Mouse (Mus musculus) hindbrain, embryonic 12.5 days (tissue): Measurements from ENCODE around the gene Mslnl. TPM values are rescaled to one million over a fixed set of nuclear protein-coding genes. Genes with fewer than 3 reads are reported as not detected.

ENCODE experiments used
- ATAC-seq: fragments of 200-750 bp; cut with Nextera tagmentation; 2 replicates; pipeline ENCODE4 v1.8.0; 2017; ENCODE audit warnings: moderate TSS enrichment; ENCODE audit not compliant: low FRiP score
- H3K27ac ChIP-seq: fragments of 300-500 bp; sonication (generic); 2 replicates; pipeline ENCODE4 v1.5.1; 2016; ENCODE audit warnings: mild to moderate bottlenecking
- H3K27me3 ChIP-seq: fragments of 300-500 bp; sonication (generic); 2 replicates; pipeline ENCODE4 v1.6.1; 2016; ENCODE audit warnings: mild to moderate bottlenecking
- H3K36me3 ChIP-seq: fragments of 300-500 bp; sonication (generic); 2 replicates; pipeline ENCODE4 v1.6.1; 2016; ENCODE audit warnings: mild to moderate bottlenecking
- H3K4me1 ChIP-seq: fragments of 300-500 bp; sonication (generic); 2 replicates; pipeline ENCODE4 v1.6.1; 2016
- H3K4me2 ChIP-seq: fragments of 300-500 bp; sonication (generic); replicated peaks from 2 replicates; pipeline ENCODE4 v1.6.1; 2016; ENCODE audit warnings: mild to moderate bottlenecking
- H3K4me3 ChIP-seq: fragments of 300-500 bp; sonication (generic); 2 replicates; pipeline ENCODE4 v1.5.1; 2016; ENCODE audit warnings: mild to moderate bottlenecking
- H3K9ac ChIP-seq: fragments of 300-500 bp; sonication (generic); 2 replicates; pipeline ENCODE4 v1.6.1; 2016; ENCODE audit warnings: mild to moderate bottlenecking, moderate library complexity
- H3K9me3 ChIP-seq: fragments of 300-500 bp; sonication (generic); replicated peaks from 2 replicates; pipeline ENCODE4 v1.6.1; 2016; ENCODE audit warnings: mild to moderate bottlenecking
- WGBS: fragments of 180-500 bp; shearing (Covaris S2); methylation state at CpG from one replicate; pipeline ENCODE4 v1.1.7; 2016; 5-methylcytosine and 5-hydroxymethylcytosine counted together
- polyA plus RNA-seq: library from polyadenylated mRNA; unstranded; fragments of >200 nt; fragmentation: Nextera tagmentation; extraction: Ambion mirVana; gene quantifications from 2 replicates; pipeline ENCODE4 v1.2.1, GENCODE M21; 2016

The Mslnl gene
- not detected in 2 replicates for polyA plus RNA-seq

- Histone ChIP-seq H3K27ac (no peak within 1 kb of the TSS), H3K36me3 (no peaks in the 10 kb centered on the region), H3K4me2 (no peak within 1 kb of the TSS), H3K4me3 (no peak within 1 kb of the TSS), H3K27me3 (no peaks in the 10 kb centered on the region), H3K9me3 (no peaks in the 10 kb centered on the region), H3K9ac (no peak within 1 kb of the TSS), H3K4me1 (no peaks in the 10 kb centered on the region)
- ATAC-seq = no peak
- WGBS = 85% methylated on average over 3 of the region's 3 CpGs
Measured at GRCm38 (mm10) chr17:25735745-25736144, at the start of gene Mslnl. Gene Mslnl (plus strand): TSS chr17:25736042.

- no peaks in the 10 kb centered on the region for H3K9me3 ChIP-seq
- ATAC-seq = no peak
- H3K4me3 ChIP-seq = no peak overlapping the region
- H3K36me3 ChIP-seq = no peaks in the 10 kb centered on the region
- H3K27me3 ChIP-seq = no peaks in the 10 kb centered on the region; the same call in 1 of the 2 replicates
- WGBS = 44% methylated on average over 7 of the region's 7 CpGs
- no peaks in the 10 kb centered on the region; the same call in 1 of the 2 replicates for H3K4me1 ChIP-seq
- H3K4me2 ChIP-seq = no peak overlapping the region
- no peak overlapping the region for H3K9ac ChIP-seq
- H3K27ac ChIP-seq = no peak overlapping the region
Measured at GRCm38 (mm10) chr17:25686323-25686722, 49.5 kb upstream of the Mslnl start.

- Histone ChIP-seq H3K36me3 (no peaks in the 10 kb centered on the region), H3K9me3 (no peaks in the 10 kb centered on the region), H3K4me3 (no peak overlapping the region), H3K9ac (no peak overlapping the region), H3K4me1 (no peaks in the 10 kb centered on the region; the same call in 1 of the 2 replicates), H3K27ac (no peak overlapping the region), H3K4me2 (no peak overlapping the region), H3K27me3 (no peaks in the 10 kb centered on the region; the same call in 1 of the 2 replicates)
- 76% methylated on average over 4 of the region's 4 CpGs for WGBS
- no peak for ATAC-seq
Measured at GRCm38 (mm10) chr17:25688922-25689321, 46.9 kb upstream of the Mslnl start.

GRCm38 (mm10) chr17:25696263-25696662 is 39.6 kb upstream of the Mslnl start:
- no peak overlapping the region for H3K27ac ChIP-seq
- H3K9ac ChIP-seq = no peak overlapping the region
- H3K36me3 ChIP-seq = no peaks in the 10 kb centered on the region
- H3K27me3 ChIP-seq = peaks cover 4% of the 10 kb centered on the region; the same call in 1 of the 2 replicates
- ATAC-seq = no peak
- H3K9me3 ChIP-seq = no peaks in the 10 kb centered on the region
- 53% methylated on average over 1 of the region's 1 CpGs for WGBS
- H3K4me2 ChIP-seq = no peak overlapping the region
- H3K4me3 ChIP-seq = no peak overlapping the region
- no peaks in the 10 kb centered on the region for H3K4me1 ChIP-seq

GRCm38 (mm10) chr17:25698446-25698845 is 37.4 kb upstream of the Mslnl start:
- Histone ChIP-seq H3K9ac (no peak overlapping the region), H3K27ac (no peak overlapping the region), H3K4me2 (no peak overlapping the region), H3K36me3 (no peaks in the 10 kb centered on the region), H3K9me3 (no peaks in the 10 kb centered on the region), H3K4me1 (no peaks in the 10 kb centered on the region), H3K27me3 (peaks cover 4% of the 10 kb centered on the region; the same call in 1 of the 2 replicates), H3K4me3 (no peak overlapping the region)
- 16% methylated on average over 7 of the region's 7 CpGs for WGBS
- ATAC-seq = no peak

GRCm38 (mm10) chr17:25700863-25701496 is 34.9 kb upstream of the Mslnl start:
- H3K36me3 ChIP-seq = no peaks in the 10 kb centered on the region
- H3K4me3 ChIP-seq = no peak overlapping the region
- no peak overlapping the region for H3K27ac ChIP-seq
- 61% methylated on average over 9 of the region's 9 CpGs for WGBS
- no peak for ATAC-seq
- peaks cover 4% of the 10 kb centered on the region; the same call in 1 of the 2 replicates for H3K27me3 ChIP-seq
- H3K4me2 ChIP-seq = no peak overlapping the region
- no peak overlapping the region for H3K9ac ChIP-seq
- H3K9me3 ChIP-seq = no peaks in the 10 kb centered on the region
- no peaks in the 10 kb centered on the region for H3K4me1 ChIP-seq

GRCm38 (mm10) chr17:25709994-25710393 is 25.8 kb upstream of the Mslnl start:
- Histone ChIP-seq H3K4me3 (no peak overlapping the region), H3K4me1 (no peaks in the 10 kb centered on the region), H3K27ac (no peak overlapping the region), H3K27me3 (peaks cover 5% of the 10 kb centered on the region; the same call in 1 of the 2 replicates), H3K9me3 (0 out of 2 replicates have a peak, but pooled peaks cover 3% of the 10 kb centered on the region), H3K4me2 (no peak overlapping the region), H3K36me3 (no peaks in the 10 kb centered on the region), H3K9ac (no peak overlapping the region)
- WGBS = 93% methylated on average over 2 of the region's 2 CpGs
- ATAC-seq = no peak

GRCm38 (mm10) chr17:25711136-25711535 is 24.7 kb upstream of the Mslnl start:
- H3K9me3 ChIP-seq = 0 out of 2 replicates have a peak, but pooled peaks cover 3% of the 10 kb centered on the region
- H3K4me1 ChIP-seq = 0 out of 2 replicates have a peak, but pooled peaks cover under 1% of the 10 kb centered on the region
- no peak overlapping the region for H3K9ac ChIP-seq
- H3K4me3 ChIP-seq = no peak overlapping the region
- 85% methylated on average over 4 of the region's 4 CpGs for WGBS
- H3K4me2 ChIP-seq = no peak overlapping the region
- no peak for ATAC-seq
- no peaks in the 10 kb centered on the region for H3K36me3 ChIP-seq
- no peak overlapping the region for H3K27ac ChIP-seq
- H3K27me3 ChIP-seq = peaks cover 16% of the 10 kb centered on the region

GRCm38 (mm10) chr17:25715627-25716026 is 20.2 kb upstream of the Mslnl start:
- Histone ChIP-seq H3K27ac (no peak overlapping the region), H3K36me3 (peaks cover 16% of the 10 kb centered on the region), H3K4me2 (no peak overlapping the region), H3K4me1 (peaks cover 16% of the 10 kb centered on the region), H3K9ac (no peak overlapping the region), H3K9me3 (no peaks in the 10 kb centered on the region), H3K27me3 (peaks cover 44% of the 10 kb centered on the region), H3K4me3 (no peak overlapping the region)
- ATAC-seq = no peak
- 56% methylated on average over 3 of the region's 3 CpGs for whole genome bisulfite sequencing

- H3K4me2 ChIP-seq = no peak overlapping the region
- peaks cover 21% of the 10 kb centered on the region for H3K36me3 ChIP-seq
- no peak overlapping the region for H3K27ac ChIP-seq
- no peak overlapping the region for H3K4me3 ChIP-seq
- WGBS = 5% methylated on average over 6 of the region's 6 CpGs
- peaks cover 16% of the 10 kb centered on the region for H3K4me1 ChIP-seq
- H3K27me3 ChIP-seq = peaks cover 44% of the 10 kb centered on the region
- ATAC-seq = no peak
- H3K9ac ChIP-seq = no peak overlapping the region
- no peaks in the 10 kb centered on the region for H3K9me3 ChIP-seq
Measured at GRCm38 (mm10) chr17:25716130-25716529, 19.7 kb upstream of the Mslnl start.

GRCm38 (mm10) chr17:25716711-25717637 is 18.9 kb upstream of the Mslnl start, which contains the start of gene Gng13:
Gene Gng13 (plus strand): TSS chr17:25717171.
- WGBS = 2% methylated on average over 43 of the region's 45 CpGs
- peak within 1 kb of the TSS; percentile 64 for H3K9ac ChIP-seq
- ATAC-seq = no peak
- H3K4me2 ChIP-seq = peak within 1 kb of the TSS; percentile 65
- H3K27me3 ChIP-seq = peaks cover 44% of the 10 kb centered on the region
- peaks cover 16% of the 10 kb centered on the region for H3K4me1 ChIP-seq
- H3K27ac ChIP-seq = no peak within 1 kb of the TSS
- H3K36me3 ChIP-seq = peaks cover 27% of the 10 kb centered on the region
- peak within 1 kb of the TSS; percentile 39 for H3K4me3 ChIP-seq
- H3K9me3 ChIP-seq = no peaks in the 10 kb centered on the region

GRCm38 (mm10) chr17:25717691-25718090 is 18.2 kb upstream of the Mslnl start:
- peak overlapping the region; percentile 65 for H3K4me2 ChIP-seq
- no peak for ATAC-seq
- peak overlapping the region; percentile 64 for H3K9ac ChIP-seq
- H3K27ac ChIP-seq = no peak overlapping the region
- H3K4me3 ChIP-seq = peak overlapping the region; percentile 39
- peaks cover 32% of the 10 kb centered on the region for H3K36me3 ChIP-seq
- WGBS = 9% methylated on average over 6 of the region's 6 CpGs
- no peaks in the 10 kb centered on the region for H3K9me3 ChIP-seq
- peaks cover 16% of the 10 kb centered on the region for H3K4me1 ChIP-seq
- H3K27me3 ChIP-seq = peaks cover 44% of the 10 kb centered on the region
